Mouse (Mus musculus) MEL (cell line): ENCODE data around the gene Sgcg. TPM values are rescaled to one million over a fixed set of nuclear protein-coding genes. Genes with fewer than 3 reads are reported as not detected.

Experiments used
- DNase-seq: peaks from one replicate; pipeline ENCODE4 v3.0.0; 2011; ENCODE audit warnings: low read depth, low spot score
- H3K27ac ChIP-seq: 2 replicates; pipeline ENCODE4 v1.5.1; 2012; ENCODE audit warnings: low read depth, mild to moderate bottlenecking, control low read depth, low read length, moderate library complexity; ENCODE audit not compliant: control insufficient read depth
- H3K27me3 ChIP-seq, 2 experiments: fragments of 150-350 bp in 1 of 2; sonication (generic) in 1 of 2; 2 replicates each; pipeline ENCODE4 v1.6.1; 2012; ENCODE audit warnings: low read length in 2 of 2, mild to moderate bottlenecking in 2 of 2, improper control_type of control experiment in 1 of 2, moderate library complexity in 1 of 2; ENCODE audit not compliant: insufficient read depth in 2 of 2, control insufficient read depth in 1 of 2
- H3K36me3 ChIP-seq, 2 experiments: 2 replicates each; pipeline ENCODE4 v1.6.1; 2012 to 2014; ENCODE audit warnings: low read length in 2 of 2, improper control_type of control experiment in 1 of 2, inconsistent platforms in 1 of 2, mild to moderate bottlenecking in 1 of 2; ENCODE audit not compliant: insufficient read depth in 2 of 2, control insufficient read depth in 1 of 2
- H3K4me1 ChIP-seq, 2 experiments: fragments of 150-350 bp in 1 of 2; sonication (generic) in 1 of 2; 2 replicates each; pipeline ENCODE4 v1.6.1; 2012; ENCODE audit warnings: low read length in 2 of 2, improper control_type of control experiment in 1 of 2, mild to moderate bottlenecking in 1 of 2; ENCODE audit not compliant: insufficient read depth in 2 of 2, control insufficient read depth in 1 of 2
- H3K4me3 ChIP-seq, 2 experiments: fragments of 150-350 bp in 1 of 2; sonication (generic) in 1 of 2; 2 replicates each; pipeline ENCODE4 v1.5.1; 2012; ENCODE audit warnings: low read depth in 2 of 2, low read length in 2 of 2, mild to moderate bottlenecking in 2 of 2, moderate library complexity in 2 of 2, control low read depth in 1 of 2, improper control_type of control experiment in 1 of 2; ENCODE audit not compliant: control insufficient read depth in 1 of 2, insufficient read depth in 1 of 2
- H3K79me2 ChIP-seq: 2 replicates; pipeline ENCODE4 v1.6.1; 2012; ENCODE audit warnings: mild to moderate bottlenecking, low read length, moderate library complexity; ENCODE audit not compliant: control insufficient read depth, poor library complexity, insufficient read depth
- H3K9ac ChIP-seq: 2 replicates; pipeline ENCODE4 v1.6.1; 2012; ENCODE audit warnings: low read depth, mild to moderate bottlenecking, control low read depth, low read length, moderate library complexity; ENCODE audit not compliant: control insufficient read depth, poor library complexity, severe bottlenecking
- H3K9me3 ChIP-seq: fragments of 150-350 bp; sonication (generic); replicated peaks from 2 replicates; pipeline ENCODE4 v1.6.1; 2012; ENCODE audit warnings: mild to moderate bottlenecking, low read length, improper control_type of control experiment, moderate library complexity; ENCODE audit not compliant: insufficient read depth
- BHLHE40 ChIP-seq: IDR thresholded peaks from 2 replicates; pipeline ENCODE4 v1.6.1; 2012; ENCODE audit warnings: low read depth, mild to moderate bottlenecking, inconsistent platforms, low read length, improper control_type of control experiment, borderline replicate concordance
- CTCF ChIP-seq, 3 experiments: IDR thresholded peaks in 2 of 3; conservative IDR thresholded peaks in 1 of 3; 2 replicates each; pipeline ENCODE4 v1.5.1; 2011 to 2012; ENCODE audit warnings: low read length in 3 of 3, low read depth in 2 of 3, mild to moderate bottlenecking in 2 of 3, improper control_type of control experiment in 1 of 3, inconsistent platforms in 1 of 3, mixed read lengths in 1 of 3, moderate library complexity in 1 of 3; ENCODE audit not compliant: control insufficient read depth in 1 of 3, insufficient read depth in 1 of 3, poor library complexity in 1 of 3, severe bottlenecking in 1 of 3
- ETS1 ChIP-seq: IDR thresholded peaks from 2 replicates; pipeline ENCODE4 v1.6.1; 2012; ENCODE audit warnings: low read depth, mild to moderate bottlenecking, inconsistent platforms, low read length, improper control_type of control experiment, moderate library complexity
- GABPA ChIP-seq: IDR thresholded peaks from 2 replicates; pipeline ENCODE4 v1.6.1; 2012; ENCODE audit warnings: low read depth, mild to moderate bottlenecking, inconsistent platforms, low read length, improper control_type of control experiment, moderate library complexity
- GATA1 ChIP-seq: IDR thresholded peaks from 2 replicates; pipeline ENCODE4 v1.6.1; 2011; ENCODE audit warnings: low read depth, low read length, improper control_type of control experiment
- HCFC1 ChIP-seq: IDR thresholded peaks from 2 replicates; pipeline ENCODE4 v1.6.1; 2012; ENCODE audit warnings: low read depth, mild to moderate bottlenecking, inconsistent platforms, low read length, improper control_type of control experiment, moderate library complexity
- MAFK ChIP-seq: IDR thresholded peaks from 2 replicates; pipeline ENCODE4 v1.6.1; 2011; ENCODE audit warnings: low read depth, mild to moderate bottlenecking, low read length, improper control_type of control experiment, borderline replicate concordance
- MAX ChIP-seq: IDR thresholded peaks from 2 replicates; pipeline ENCODE4 v1.6.1; 2011; ENCODE audit warnings: low read length, improper control_type of control experiment
- MEF2A ChIP-seq: IDR thresholded peaks from 2 replicates; pipeline ENCODE4 v1.6.1; 2014; ENCODE audit warnings: low read depth, mild to moderate bottlenecking, inconsistent platforms, low read length, improper control_type of control experiment; ENCODE audit not compliant: poor library complexity, insufficient replicate concordance, severe bottlenecking; ENCODE audit errors: extremely low read depth
- MYB ChIP-seq: IDR thresholded peaks from 2 replicates; pipeline ENCODE4 v1.6.1; 2011; ENCODE audit warnings: mild to moderate bottlenecking, low read depth, low read length, improper control_type of control experiment
- MYC ChIP-seq: IDR thresholded peaks from 2 replicates; pipeline ENCODE4 v1.6.1; 2011; ENCODE audit warnings: low read depth, mild to moderate bottlenecking, low read length, improper control_type of control experiment, moderate library complexity
- POLR2A ChIP-seq, 2 experiments: IDR thresholded peaks; 2 replicates each; pipeline ENCODE4 v1.6.1; 2011 to 2012; ENCODE audit warnings: low read length in 2 of 2, mild to moderate bottlenecking in 2 of 2, control low read depth in 1 of 2, improper control_type of control experiment in 1 of 2, low read depth in 1 of 2, moderate library complexity in 1 of 2; ENCODE audit not compliant: control insufficient read depth in 1 of 2, insufficient read depth in 1 of 2, poor library complexity in 1 of 2
- POLR2AphosphoS2 ChIP-seq: IDR thresholded peaks from 2 replicates; pipeline ENCODE4 v1.6.1; 2011; ENCODE audit warnings: low read length, improper control_type of control experiment
- RCOR1 ChIP-seq: IDR thresholded peaks from 2 replicates; pipeline ENCODE4 v1.6.1; 2012; ENCODE audit warnings: low read depth, mild to moderate bottlenecking, inconsistent platforms, low read length, improper control_type of control experiment
- UBTF ChIP-seq: IDR thresholded peaks from 2 replicates; pipeline ENCODE4 v1.6.1; 2012; ENCODE audit warnings: low read depth, mild to moderate bottlenecking, inconsistent platforms, low read length, improper control_type of control experiment, moderate library complexity, borderline replicate concordance; ENCODE audit not compliant: insufficient read depth
- USF2 ChIP-seq, 2 experiments: IDR thresholded peaks; 2 replicates each; pipeline ENCODE4 v1.6.1; 2011 to 2012; ENCODE audit warnings: improper control_type of control experiment in 2 of 2, low read length in 2 of 2, borderline replicate concordance in 1 of 2, inconsistent platforms in 1 of 2, low read depth in 1 of 2, mild to moderate bottlenecking in 1 of 2; ENCODE audit not compliant: insufficient read depth in 1 of 2
- ZC3H11A ChIP-seq: IDR thresholded peaks from 2 replicates; pipeline ENCODE4 v1.6.1; 2012; ENCODE audit warnings: low read depth, mild to moderate bottlenecking, inconsistent platforms, low read length, improper control_type of control experiment
- ZKSCAN1 ChIP-seq: IDR thresholded peaks from 2 replicates; pipeline ENCODE4 v1.6.1; 2012; ENCODE audit warnings: low read depth, mild to moderate bottlenecking, inconsistent platforms, low read length, improper control_type of control experiment, moderate library complexity
- ZMIZ1 ChIP-seq: IDR thresholded peaks from 2 replicates; pipeline ENCODE4 v1.6.1; 2012; ENCODE audit warnings: low read depth, mild to moderate bottlenecking, inconsistent platforms, low read length, improper control_type of control experiment, moderate library complexity
- polyA plus RNA-seq, 2 experiments: library from polyadenylated mRNA; stranded (reverse) in 1 of 2; unstranded in 1 of 2; fragments of >175 nt in 1 of 2; fragments of >200 nt in 1 of 2; gene quantifications; 2 replicates each; pipeline versions ENCODE4 v1.2.1 to v1.2.4; 2012; ENCODE audit warnings: low replicate concordance in 2 of 2, low read depth in 1 of 2; ENCODE audit not compliant: insufficient read length in 2 of 2, insufficient read depth in 1 of 2, missing spikeins in 1 of 2
- total RNA-seq: library from RNA; depleted of rRNA; stranded (reverse); fragments of 300-350 nt; gene quantifications from 2 replicates; pipeline ENCODE4 v1.2.3, GENCODE M21; 2012

The Sgcg gene
- total and polyA plus RNA-seq, 3 experiments = not detected

GRCm38 (mm10) chr14:61274414-61275198 lies 16.3 kb upstream of the Sgcg start:
- DNase-seq = no peak
- Histone ChIP-seq H3K36me3 (peaks cover 0 to 2% of the 10 kb centered on the region in 2 experiments; a peak in 2 of 4 replicates), H3K9me3 (no peaks in the 10 kb centered on the region), H3K79me2 (no peaks in the 10 kb centered on the region), H3K9ac (no peak overlapping the region), H3K4me1 (no peaks in the 10 kb centered on the region), H3K27ac (no peak overlapping the region), H3K27me3 (no peaks in the 10 kb centered on the region), H3K4me3 (no peak overlapping the region)
- no peak for TF ChIP-seq POLR2AphosphoS2

DNA sequence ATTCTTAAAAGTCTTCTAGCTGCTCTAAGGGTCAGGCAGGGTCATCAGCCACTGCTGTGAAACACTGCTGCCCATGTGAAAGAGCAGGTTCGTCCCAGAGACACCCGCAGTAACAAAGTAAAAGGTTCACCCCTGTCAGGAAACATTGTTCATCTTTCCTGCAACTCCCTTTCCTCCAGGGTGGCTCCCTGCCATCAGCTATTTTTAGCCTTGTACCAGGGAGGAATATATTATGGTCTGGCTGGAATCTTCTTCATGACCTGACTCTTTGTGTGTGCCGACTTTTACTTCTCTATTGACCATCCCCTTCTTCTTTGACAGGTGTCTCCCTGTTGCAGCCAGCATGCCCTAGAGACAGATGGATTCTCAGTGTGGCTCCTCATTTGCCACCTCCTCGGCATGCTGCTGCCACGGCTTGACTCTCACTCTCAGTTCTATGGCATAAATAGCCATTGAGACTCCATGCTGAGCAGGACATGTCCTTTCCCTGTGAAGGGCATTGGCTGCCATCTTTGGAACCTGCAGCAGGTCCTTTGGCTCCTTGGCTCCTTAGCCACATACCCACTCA lies 9.7 kb upstream of the Sgcg start:
- Histone ChIP-seq H3K4me1 (no peaks in the 10 kb centered on the region), H3K4me3 (no peak overlapping the region), H3K9me3 (no peaks in the 10 kb centered on the region), H3K79me2 (no peaks in the 10 kb centered on the region), H3K27me3 (no peaks in the 10 kb centered on the region), H3K27ac (no peak overlapping the region), H3K36me3 (no peaks in the 10 kb centered on the region), H3K9ac (no peak overlapping the region)
- TF ChIP-seq GATA1 = no peak
- no peak for DNase-seq

DNA sequence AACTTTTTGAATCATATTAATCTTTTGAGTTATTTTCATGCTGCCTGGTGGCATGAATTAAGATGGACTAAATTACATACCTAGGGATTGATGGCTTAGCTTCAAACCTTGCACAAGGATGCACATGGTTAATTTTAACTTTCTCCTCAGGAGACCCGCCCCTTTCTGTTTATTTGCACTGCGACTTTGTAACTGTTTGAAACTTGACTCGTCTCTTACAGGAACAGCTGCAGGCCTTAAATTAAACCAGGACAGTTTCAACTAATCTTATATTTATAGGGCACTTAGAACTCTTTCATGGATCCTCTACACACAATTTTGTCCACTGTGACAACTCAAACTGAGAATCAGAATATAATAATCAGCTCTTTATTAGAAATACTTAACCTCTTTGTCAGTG lies 794 bp upstream of the Sgcg start:
- Histone ChIP-seq H3K27ac (no peak overlapping the region), H3K4me1 (peaks cover 0 to 8% of the 10 kb centered on the region in 2 experiments; a peak in 2 of 4 replicates), H3K27me3 (no peaks in the 10 kb centered on the region), H3K9me3 (no peaks in the 10 kb centered on the region), H3K9ac (no peak overlapping the region), H3K79me2 (no peaks in the 10 kb centered on the region), H3K36me3 (no peaks in the 10 kb centered on the region; a peak in 1 of 4 replicates), H3K4me3 (no peak overlapping the region)
- TF ChIP-seq HCFC1 = no peak
- no peak for TF ChIP-seq MAX
- TF ChIP-seq CTCF (IDR thresholded peaks at IDR 0.05 in 2 of 3, conservative IDR thresholded peaks at IDR 0.05 in 1 of 3; ENCODE audit: control insufficient read depth in 1 of 3, insufficient read depth in 1 of 3, low read depth in 2 of 3, low read length in 3 of 3, poor library complexity in 1 of 3, severe bottlenecking in 1 of 3) = no peak
- TF ChIP-seq MAFK = no peak
- TF ChIP-seq ETS1 = no peak
- no peak for TF ChIP-seq ZC3H11A
- no peak for TF ChIP-seq MEF2A
- TF ChIP-seq MYB = no peak
- no peak for TF ChIP-seq ZKSCAN1
- no peak for TF ChIP-seq USF2 (IDR thresholded peaks at IDR 0.05; ENCODE audit: borderline replicate concordance in 1 of 2, insufficient read depth in 1 of 2, low read depth in 1 of 2, low read length in 2 of 2)
- no peak for TF ChIP-seq POLR2A (IDR thresholded peaks at IDR 0.05; ENCODE audit: control insufficient read depth in 1 of 2, insufficient read depth in 1 of 2, low read depth in 1 of 2, low read length in 2 of 2, poor library complexity in 1 of 2)
- TF ChIP-seq GATA1 = no peak
- no peak for TF ChIP-seq ZMIZ1
- no peak for TF ChIP-seq UBTF
- no peak for TF ChIP-seq BHLHE40
- TF ChIP-seq RCOR1 = no peak
- no peak for TF ChIP-seq GABPA
- no peak for TF ChIP-seq MYC
- no peak for DNase-seq
